Mouse (Mus musculus) neural tube, embryonic 11.5 days (tissue): ENCODE results near the gene Hoxa9. TPM values are rescaled to one million over a fixed set of nuclear protein-coding genes. Genes with fewer than 3 reads are reported as not detected.

Experiments
- ATAC-seq: fragments of 200-750 bp; cut with Nextera tagmentation; 2 replicates; pipeline ENCODE4 v1.8.0; 2017; ENCODE audit warnings: moderate number of reproducible peaks, mild to moderate bottlenecking, moderate TSS enrichment, moderate library complexity; ENCODE audit not compliant: insufficient read depth, low FRiP score, low TSS enrichment
- DNase-seq: peaks from one replicate; pipeline ENCODE4 v3.0.0-alpha.2; 2015; ENCODE audit warnings: low spot score
- H3K27ac ChIP-seq: fragments of 300-500 bp; sonication (generic); 2 replicates; pipeline ENCODE4 v1.5.1; 2014; ENCODE audit warnings: low read depth, mild to moderate bottlenecking, low read length
- H3K27me3 ChIP-seq: fragments of 300-500 bp; sonication (generic); 2 replicates; pipeline ENCODE4 v1.6.1; 2014; ENCODE audit warnings: mild to moderate bottlenecking, low read length, mixed read lengths; ENCODE audit not compliant: control insufficient read depth, insufficient read depth
- H3K36me3 ChIP-seq: fragments of 300-500 bp; sonication (generic); 2 replicates; pipeline ENCODE4 v1.6.1; 2014; ENCODE audit warnings: mild to moderate bottlenecking, low read length, moderate library complexity, mixed read lengths; ENCODE audit not compliant: control insufficient read depth, insufficient read depth
- H3K4me1 ChIP-seq: fragments of 300-500 bp; sonication (generic); 2 replicates; pipeline ENCODE4 v1.6.1; 2014; ENCODE audit warnings: low read length, mixed read lengths; ENCODE audit not compliant: control insufficient read depth, insufficient read depth
- H3K4me2 ChIP-seq: fragments of 300-500 bp; sonication (generic); 2 replicates; pipeline ENCODE4 v1.6.1; 2014; ENCODE audit warnings: low read depth, mild to moderate bottlenecking, moderate library complexity
- H3K4me3 ChIP-seq: fragments of 300-500 bp; sonication (generic); 2 replicates; pipeline ENCODE4 v1.5.1; 2014; ENCODE audit warnings: low read depth, low read length
- H3K9ac ChIP-seq: fragments of 300-500 bp; sonication (generic); 2 replicates; pipeline ENCODE4 v1.6.1; 2014; ENCODE audit warnings: mild to moderate bottlenecking, low read length
- H3K9me3 ChIP-seq: fragments of 300-500 bp; sonication (generic); 2 replicates; pipeline ENCODE4 v1.6.1; 2016; ENCODE audit warnings: low read length; ENCODE audit not compliant: control insufficient read depth
- WGBS: fragments of 180-500 bp; shearing (Covaris S2); extraction: QIAGEN DNeasy Blood & Tissue Kit; methylation state at CpG from one replicate; pipeline ENCODE4 v1.1.7; 2014; 5-methylcytosine and 5-hydroxymethylcytosine counted together
- polyA plus RNA-seq: library from polyadenylated mRNA; unstranded; fragments of >200 nt; fragmentation: Nextera tagmentation; extraction: Ambion mirVana; gene quantifications from 2 replicates; pipeline ENCODE4 v1.2.1, GENCODE M21; 2014

Hoxa9 gene
- polyA plus RNA-seq, 1 experiment from 2014 or later = 98.8 TPM

DNA sequence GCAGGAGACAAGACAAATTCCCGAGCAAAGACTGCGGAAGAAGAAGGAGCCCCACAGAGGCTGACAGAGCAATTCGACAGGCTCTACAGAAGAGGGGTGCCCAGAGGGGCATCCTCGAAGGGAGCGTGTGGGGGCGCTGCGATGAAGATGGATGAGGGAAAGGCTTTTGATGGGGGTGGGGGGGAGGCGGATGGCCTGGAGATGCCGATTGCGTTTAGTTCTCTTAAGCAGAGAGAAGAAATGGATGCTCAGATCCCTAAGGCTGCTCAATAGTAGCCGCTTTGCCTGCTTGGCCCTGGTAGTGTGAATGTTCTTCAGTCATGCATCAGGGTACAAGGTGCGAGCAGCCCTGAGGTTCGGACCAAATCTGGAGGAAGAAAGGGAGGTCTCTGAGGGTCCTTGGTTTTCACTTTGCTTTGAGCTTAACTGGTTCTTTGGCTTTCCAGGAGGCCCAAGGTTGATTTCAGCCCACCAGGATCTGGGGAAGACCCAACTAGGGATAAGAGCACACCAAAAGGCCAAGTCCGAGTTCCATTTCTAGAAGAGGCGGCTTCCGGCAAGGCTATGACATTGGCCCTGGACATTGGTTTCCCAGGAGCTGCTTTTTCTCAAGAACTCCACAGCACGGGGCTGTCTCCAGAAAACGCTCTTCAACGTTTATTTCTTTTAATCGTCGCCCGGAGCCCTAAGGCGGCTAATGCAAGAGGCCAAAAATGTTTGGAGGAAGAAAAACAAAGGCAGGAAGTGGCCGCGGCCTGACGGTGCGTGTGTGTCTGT lies 17.9 kb upstream of the Hoxa9 start:
- Histone ChIP-seq H3K9me3 (no peaks in the 10 kb centered on the region), H3K4me1 (0 out of 2 replicates have a peak, but pooled peaks cover 4% of the 10 kb centered on the region), H3K9ac (peak overlapping the region; percentile 39; the same call in 1 of the 2 replicates), H3K4me2 (peak overlapping the region; percentile 26), H3K4me3 (peak overlapping the region; percentile 15), H3K27ac (no peak overlapping the region), H3K27me3 (peaks cover 97% of the 10 kb centered on the region), H3K36me3 (no peaks in the 10 kb centered on the region)
- ATAC-seq = no peak
- WGBS = 1% methylated on average over 27 of the region's 27 CpGs
- DNase-seq = peak; percentile 43

GRCm38 (mm10) chr6:52247766-52248637 lies 17.1 kb upstream of the Hoxa9 start:
- ATAC-seq = no peak
- Histone ChIP-seq H3K27me3 (peaks cover 97% of the 10 kb centered on the region), H3K9ac (peak overlapping the region; percentile 36; the same call in 1 of the 2 replicates), H3K4me3 (peak overlapping the region; percentile 15), H3K4me2 (peak overlapping the region; percentile 26), H3K9me3 (no peaks in the 10 kb centered on the region), H3K27ac (0 out of 2 replicates have a peak overlapping the region, but pooled peaks have one; percentile 3), H3K4me1 (0 out of 2 replicates have a peak, but pooled peaks cover 4% of the 10 kb centered on the region), H3K36me3 (no peaks in the 10 kb centered on the region)
- WGBS = under 1% methylated on average over 23 of the region's 23 CpGs
- DNase-seq = peak; percentile 35

DNA sequence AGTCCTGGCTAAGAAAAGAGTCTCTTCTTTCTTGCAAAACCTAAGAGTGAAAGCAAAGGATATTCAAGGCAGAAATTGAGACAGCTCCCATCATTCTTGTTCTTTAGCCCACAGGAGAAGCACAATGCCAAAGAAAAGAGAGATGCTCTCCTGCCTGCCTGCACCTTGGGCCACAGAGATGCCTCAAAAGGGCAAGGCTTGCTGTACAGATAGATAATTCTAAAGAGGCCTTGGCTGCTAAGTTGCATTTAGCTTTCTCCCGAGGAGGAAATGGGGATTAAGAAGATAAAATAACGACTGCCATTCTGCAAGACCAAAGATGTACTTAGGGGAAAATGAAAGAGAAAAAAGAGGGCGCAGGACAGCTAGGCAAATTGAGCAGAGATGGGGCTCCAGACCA lies 16.0 kb upstream of the Hoxa9 start:
- Histone ChIP-seq H3K27me3 (peaks cover 97% of the 10 kb centered on the region), H3K9ac (peak overlapping the region; percentile 60), H3K36me3 (no peaks in the 10 kb centered on the region), H3K4me1 (0 out of 2 replicates have a peak, but pooled peaks cover 4% of the 10 kb centered on the region), H3K4me3 (peak overlapping the region; percentile 40), H3K4me2 (peak overlapping the region; percentile 47), H3K9me3 (no peaks in the 10 kb centered on the region), H3K27ac (no peak overlapping the region)
- WGBS = 1% methylated on average over 3 of the region's 3 CpGs
- DNase-seq (peak; percentile 28), ATAC-seq (no peak)

DNA sequence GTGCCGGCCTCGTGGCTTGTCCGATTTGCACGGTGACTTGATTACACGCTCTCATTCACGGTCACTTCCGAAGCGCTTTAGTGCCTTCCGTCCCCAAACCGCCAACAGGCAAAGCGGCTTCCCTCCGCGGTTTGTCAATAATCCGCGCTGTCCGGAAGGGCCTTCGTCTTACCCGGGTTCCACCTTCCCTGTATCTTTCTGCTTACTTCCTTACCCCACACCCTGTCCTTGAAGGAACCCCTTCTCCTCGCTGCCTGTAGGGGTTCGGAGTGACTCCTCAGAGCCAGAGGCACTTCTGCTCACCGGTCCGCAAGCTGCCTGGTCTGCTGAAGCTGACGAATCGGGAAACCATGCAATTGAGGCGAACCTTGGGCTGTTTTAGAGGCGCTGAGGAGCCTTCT lies 15.5 kb upstream of the Hoxa9 start:
- peak; percentile 58 for DNase-seq
- under 1% methylated on average over 26 of the region's 26 CpGs for WGBS
- peaks cover 97% of the 10 kb centered on the region for H3K27me3 ChIP-seq

GRCm38 (mm10) chr6:52245757-52246142 lies 14.9 kb upstream of the Hoxa9 start, which contains the start of gene Hoxa11:
Gene Hoxa11, minus strand, starts transcription at chr6:52245810.
- under 1% methylated on average over 20 of the region's 20 CpGs for WGBS
- no peak for ATAC-seq
- peak; percentile 42 for DNase-seq
- Histone ChIP-seq H3K4me1 (0 out of 2 replicates have a peak, but pooled peaks cover 4% of the 10 kb centered on the region), H3K36me3 (no peaks in the 10 kb centered on the region), H3K9ac (peak within 1 kb of the TSS; percentile 60), H3K27me3 (peaks cover 97% of the 10 kb centered on the region), H3K4me2 (peak within 1 kb of the TSS; percentile 47), H3K9me3 (no peaks in the 10 kb centered on the region), H3K4me3 (peak within 1 kb of the TSS; percentile 40), H3K27ac (peak within 1 kb of the TSS; percentile 68; the same call in 1 of the 2 replicates)

More for the DNA sequence above, 15.5 kb upstream of the Hoxa9 start:
- Histone ChIP-seq H3K9ac (peak overlapping the region; percentile 60), H3K4me1 (0 out of 2 replicates have a peak, but pooled peaks cover 4% of the 10 kb centered on the region), H3K36me3 (no peaks in the 10 kb centered on the region), H3K4me2 (peak overlapping the region; percentile 47), H3K27ac (peak overlapping the region; percentile 68; the same call in 1 of the 2 replicates), H3K4me3 (peak overlapping the region; percentile 40), H3K9me3 (no peaks in the 10 kb centered on the region)
- no peak for ATAC-seq

DNA sequence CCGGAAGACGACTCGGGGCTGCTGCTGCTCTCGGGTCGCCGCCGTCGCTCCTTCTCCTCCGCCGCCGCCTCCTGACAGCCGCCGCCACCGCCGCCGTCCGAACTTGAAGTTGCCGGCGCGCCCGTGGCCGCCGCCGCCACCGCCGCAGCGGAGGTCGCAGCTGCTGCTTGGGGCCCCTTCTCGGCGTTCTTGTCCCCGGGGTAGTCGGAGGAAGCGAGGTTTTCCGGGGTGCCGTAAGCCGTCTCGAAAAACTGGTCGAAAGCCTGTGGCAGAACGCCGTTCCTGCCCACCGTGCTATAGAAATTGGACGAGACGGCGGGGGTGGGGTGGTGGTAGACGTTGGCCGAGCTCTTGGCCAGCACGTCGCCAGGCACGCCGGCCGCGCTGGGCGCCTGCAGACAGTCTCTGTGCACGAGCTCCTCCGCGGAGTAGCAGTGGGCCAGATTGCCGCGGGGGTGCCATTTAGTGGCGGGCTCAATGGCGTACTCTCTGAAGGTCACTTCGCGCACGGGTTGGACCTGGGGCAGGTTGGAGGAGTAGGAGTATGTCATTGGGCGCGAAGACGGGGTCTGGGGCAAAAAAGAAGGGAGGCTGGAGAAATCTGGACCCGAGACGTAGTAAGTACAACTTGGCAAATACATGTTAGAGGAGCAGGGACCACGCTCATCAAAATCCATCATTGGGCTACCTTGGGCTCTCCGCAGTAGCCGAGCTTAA lies 14.3 kb upstream of the Hoxa9 start:
- H3K4me1 ChIP-seq = 0 out of 2 replicates have a peak, but pooled peaks cover 4% of the 10 kb centered on the region
- H3K27me3 ChIP-seq = peaks cover 97% of the 10 kb centered on the region
- H3K36me3 ChIP-seq = no peaks in the 10 kb centered on the region
- no peak for ATAC-seq
- peak overlapping the region; percentile 60 for H3K9ac ChIP-seq
- no peaks in the 10 kb centered on the region for H3K9me3 ChIP-seq
- peak overlapping the region; percentile 40 for H3K4me3 ChIP-seq
- peak overlapping the region; percentile 47 for H3K4me2 ChIP-seq
- DNase-seq = peak; percentile 55
- WGBS = under 1% methylated on average over 69 of the region's 71 CpGs
- peak overlapping the region; percentile 34; the same call in 1 of the 2 replicates for H3K27ac ChIP-seq

GRCm38 (mm10) chr6:52244471-52245039 lies 13.7 kb upstream of the Hoxa9 start:
- H3K4me3 ChIP-seq = peak overlapping the region; percentile 40
- peak overlapping the region; percentile 47 for H3K4me2 ChIP-seq
- H3K27me3 ChIP-seq = peaks cover 97% of the 10 kb centered on the region
- H3K36me3 ChIP-seq = no peaks in the 10 kb centered on the region
- DNase-seq = no peak
- peak overlapping the region; percentile 34; the same call in 1 of the 2 replicates for H3K27ac ChIP-seq
- H3K4me1 ChIP-seq = 0 out of 2 replicates have a peak, but pooled peaks cover 4% of the 10 kb centered on the region
- H3K9ac ChIP-seq = peak overlapping the region; percentile 60
- H3K9me3 ChIP-seq = no peaks in the 10 kb centered on the region
- ATAC-seq = no peak
- WGBS = under 1% methylated on average over 23 of the region's 23 CpGs
